Mouse (Mus musculus) B cell, adult (primary cell): Measurements from ENCODE around the gene Fam216a. TPM values are rescaled to one million over a fixed set of nuclear protein-coding genes. Genes with fewer than 3 reads are reported as not detected.

Experiments
- total RNA-seq: library from RNA; stranded (reverse); gene quantifications from 4 replicates; pipeline ENCODE4 v1.2.4, GENCODE M21; 2023; ENCODE audit not compliant: inconsistent age

Fam216a gene
- total RNA-seq, result 7.1 to 10.6 TPM (median 9.0 TPM) in 4 replicates

DNA sequence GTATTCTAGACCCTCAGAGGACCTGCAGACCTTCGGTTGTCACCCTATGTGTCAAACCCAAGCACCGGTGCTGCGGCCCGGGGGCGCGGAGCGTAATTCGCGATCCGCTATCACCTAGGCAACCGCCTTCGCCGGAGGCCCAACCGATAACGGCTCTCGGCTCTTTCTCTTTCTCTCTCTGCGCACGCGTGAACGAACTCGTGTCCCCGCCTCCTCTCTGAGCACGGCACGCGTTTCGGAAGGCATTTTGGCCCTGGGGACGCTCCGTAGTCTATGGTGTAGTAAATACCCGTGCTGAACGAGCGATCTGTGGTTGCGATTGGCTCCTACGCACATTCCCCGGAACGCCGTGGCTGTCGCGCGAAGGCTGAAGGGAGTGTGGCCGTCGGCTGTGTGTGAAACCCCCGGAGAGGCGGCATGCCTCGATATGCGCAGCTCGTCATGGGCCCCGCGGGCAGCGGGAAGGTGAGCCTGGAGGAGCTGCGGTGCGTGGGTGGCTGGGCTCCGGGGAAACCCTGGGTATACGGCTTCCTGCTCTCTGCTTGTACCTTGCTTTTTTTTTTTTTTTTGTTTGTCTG is at the start of gene Fam216a:
TSS of gene Fam216a (minus strand) at position 173 of the 578 bp plus-strand sequence.

DNA sequence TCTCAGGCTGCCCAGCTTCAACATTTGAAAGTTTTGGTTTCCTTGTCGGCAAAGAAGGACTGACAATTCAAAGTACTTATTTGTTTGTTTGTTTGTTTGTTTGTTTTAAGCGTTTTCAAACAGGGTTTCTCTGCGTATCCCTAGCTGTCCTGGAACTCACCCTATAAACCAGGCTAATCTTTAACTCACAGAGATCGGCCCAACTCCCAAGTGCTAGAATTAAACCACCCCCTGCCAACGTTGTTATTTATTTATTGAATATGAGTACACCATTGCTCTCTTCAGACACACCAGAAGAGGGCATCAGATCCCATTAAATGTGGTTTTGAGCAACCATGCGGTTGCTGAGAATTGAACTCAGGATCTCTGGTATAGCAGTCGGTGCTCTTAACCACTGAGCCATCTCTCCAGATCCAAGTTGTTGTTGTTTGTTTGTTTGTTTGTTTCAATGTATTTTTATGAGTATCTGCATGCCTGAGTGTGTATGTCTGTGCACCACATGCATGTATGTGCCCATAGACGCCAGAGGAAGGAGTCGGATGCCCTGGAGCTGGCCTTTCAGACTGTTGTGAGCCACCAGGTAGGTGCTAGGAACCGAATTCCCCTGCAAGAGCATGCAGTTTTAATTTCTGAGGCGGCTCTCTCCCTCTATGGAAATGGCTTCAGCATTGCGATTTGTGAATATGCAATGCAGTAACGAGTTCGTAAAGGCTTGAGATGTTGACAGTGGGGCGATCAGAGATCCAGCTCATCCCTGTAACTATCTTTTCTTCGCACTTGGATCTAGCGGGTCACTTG is 49.3 kb upstream of the Fam216a start, which contains the start of gene Anapc7:
TSS of gene Anapc7 (plus strand) at position 423 of the 798 bp plus-strand sequence.

DNA sequence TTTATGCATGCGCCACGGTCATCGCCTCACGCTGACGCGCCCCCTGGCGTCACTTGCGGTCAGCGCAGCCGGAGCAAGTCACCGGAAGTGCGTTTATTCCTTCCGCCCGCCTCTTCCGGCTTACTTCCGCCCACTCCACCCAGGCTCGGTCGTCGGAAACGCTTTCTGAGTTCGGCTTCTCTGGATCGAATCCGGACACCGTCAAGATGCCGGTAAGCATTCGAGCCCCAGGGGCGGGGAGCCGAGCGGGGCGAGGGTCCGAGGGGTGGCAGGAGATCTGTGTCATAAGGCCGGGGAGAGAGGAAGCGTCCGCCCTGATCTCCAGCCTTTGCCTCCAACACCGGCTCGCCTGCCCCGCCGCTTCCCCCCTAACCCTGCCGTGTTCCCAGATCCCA is 19.6 kb upstream of the Fam216a start, which contains the start of gene Arpc3:
TSS of gene Arpc3 (plus strand) at position 93 of the 395 bp plus-strand sequence.

GRCm38 (mm10) chr5:122371591-122372191 is 473 bp downstream of the Fam216a start, which contains the start of gene Gpn3:
Gene Gpn3 (plus strand): TSS chr5:122371876.

GRCm38 (mm10) chr5:122353807-122354491 is 18.2 kb downstream of the Fam216a start, which contains the start of the genes Rad9b and Vps29:
Gene Rad9b (minus strand): TSS chr5:122354233.
Gene Vps29 (plus strand): TSS chr5:122354369.

Other genes with a start within 250 kb of the Fam216a start
- gene Ccdc63, start 231.5 kb downstream of the Fam216a start, total RNA-seq, result 0.57 to 0.69 TPM in 2 of 4 replicates, not detected in the others
- 243 to 286 TPM (median 263 TPM) in 4 replicates for gene Ppp1cc, start 214.1 kb downstream of the Fam216a start, total RNA-seq
- gene Hvcn1, start 165.6 kb downstream of the Fam216a start, total RNA-seq, result 840 to 894 TPM (median 863 TPM) in 4 replicates
- 22.5 to 24.0 TPM (median 23.8 TPM) in 4 replicates for gene Tctn1, start 107.9 kb downstream of the Fam216a start, total RNA-seq
- gene Pptc7, start 88.0 kb downstream of the Fam216a start, total RNA-seq, result 25.5 to 27.0 TPM (median 26.2 TPM) in 4 replicates
- gene Rad9b, start 18.1 kb downstream of the Fam216a start, total RNA-seq, result 5.3 to 7.2 TPM (median 6.9 TPM) in 4 replicates
- 42.8 to 63.4 TPM (median 56.8 TPM) in 4 replicates for gene Vps29, start 18.0 kb downstream of the Fam216a start, total RNA-seq
- 34.1 to 42.0 TPM (median 38.1 TPM) in 4 replicates for gene Gpn3, start 488 bp downstream of the Fam216a start, total RNA-seq
- gene Arpc3, start 19.5 kb upstream of the Fam216a start, total RNA-seq, result 371 to 419 TPM (median 385 TPM) in 4 replicates
- 31.3 to 37.9 TPM (median 32.4 TPM) in 4 replicates for gene Anapc7, start 49.3 kb upstream of the Fam216a start, total RNA-seq
- 70.5 to 87.9 TPM (median 75.7 TPM) in 4 replicates for gene Atp2a2, start 129.9 kb upstream of the Fam216a start, total RNA-seq
- 0.80 to 2.8 TPM (median 1.3 TPM) in 4 replicates for gene Ift81, start 242.2 kb upstream of the Fam216a start, total RNA-seq